Mouse (Mus musculus): ENCODE measurements around the gene Ift57. TPM values are rescaled to one million over a fixed set of nuclear protein-coding genes. Genes with fewer than 3 reads are reported as not detected.

The Ift57 gene
- total and polyA plus RNA-seq, 2 experiments from 2014 or later: 11.8 to 19.2 TPM

DNA sequence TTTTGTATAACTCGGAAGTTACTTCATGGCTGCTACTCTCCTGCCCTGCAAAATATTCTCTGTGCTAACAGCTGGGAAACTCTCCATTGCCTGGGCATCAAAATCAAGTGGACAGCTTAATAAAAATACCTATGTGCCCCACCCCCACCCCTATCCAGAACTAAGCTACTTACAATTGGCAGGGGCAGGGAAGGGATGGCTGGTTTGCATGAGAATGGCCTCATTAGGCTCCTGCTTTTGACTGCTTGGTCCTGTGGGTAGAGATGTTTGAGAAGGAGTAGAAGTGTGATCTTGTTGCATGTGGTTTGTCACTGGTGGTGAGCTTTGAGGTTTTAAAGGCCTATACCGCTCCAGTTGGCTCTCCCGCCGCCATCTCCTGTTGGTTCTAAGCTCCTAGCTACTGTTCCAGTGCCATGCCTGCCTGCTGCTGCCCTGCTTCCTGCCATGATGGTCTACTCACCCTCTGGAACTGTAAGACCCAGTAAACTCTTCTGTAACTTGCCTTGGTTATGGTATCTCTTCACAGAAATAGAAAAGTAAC, 69.5 kb downstream of the Ift57 start:
- Histone ChIP-seq H3K9me3 (replicated peaks; ENCODE audit: control insufficient read depth, low read length) (no peaks in the 10 kb centered on the region), H3K4me3 (ENCODE audit: low read depth, low read length) (no peak overlapping the region), H3K9ac (replicated peaks; ENCODE audit: low read depth, low read length) (no peak overlapping the region), H3K27me3 (ENCODE audit: control insufficient read depth, insufficient read depth, low read length) (no peaks in the 10 kb centered on the region), H3K36me3 (replicated peaks; ENCODE audit: control insufficient read depth, insufficient read depth, low read length) (no peaks in the 10 kb centered on the region), H3K27ac (ENCODE audit: low read depth) (no peak overlapping the region), H3K4me2 (ENCODE audit: low read depth, low read length) (no peak overlapping the region), H3K4me1 (ENCODE audit: control insufficient read depth, insufficient read depth) (no peaks in the 10 kb centered on the region)
- 85% methylated on average over 4 of the region's 4 CpGs for WGBS
- ATAC-seq (ENCODE audit: insufficient read depth, low read depth): no peak
- DNase-seq (ENCODE audit: low spot score): no peak
- TF ChIP-seq EP300 (IDR thresholded peaks at IDR 0.05; ENCODE audit: low read depth) (no peak), CTCF (IDR thresholded peaks at IDR 0.05; ENCODE audit: low read depth) (no peak)

DNA sequence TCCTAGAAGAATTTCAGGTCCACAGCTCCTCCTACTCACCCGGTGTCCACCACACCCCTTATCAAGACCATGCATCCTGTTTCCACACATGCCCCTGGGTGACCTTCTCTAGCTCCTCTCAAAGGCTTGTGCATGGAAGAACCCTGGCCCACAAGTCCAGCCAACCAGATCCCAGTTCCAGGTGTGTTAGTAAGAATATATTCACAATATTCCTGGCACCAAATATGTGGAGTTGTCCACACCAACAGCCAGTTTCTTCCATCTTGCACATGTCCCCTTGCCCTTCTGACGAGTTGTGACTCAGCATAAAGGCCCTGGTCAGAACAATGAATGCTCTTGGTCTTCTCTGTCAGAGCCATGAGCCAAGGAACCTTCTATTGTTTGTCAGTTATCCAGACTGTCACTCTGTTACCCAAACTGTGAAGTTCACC, 70.8 kb downstream of the Ift57 start:
- Histone ChIP-seq H3K27ac (ENCODE audit: low read depth) (no peak overlapping the region), H3K4me3 (ENCODE audit: low read depth, low read length) (no peak overlapping the region), H3K4me1 (ENCODE audit: control insufficient read depth, insufficient read depth) (no peaks in the 10 kb centered on the region), H3K36me3 (replicated peaks; ENCODE audit: control insufficient read depth, insufficient read depth, low read length) (no peaks in the 10 kb centered on the region), H3K9ac (replicated peaks; ENCODE audit: low read depth, low read length) (no peak overlapping the region), H3K27me3 (ENCODE audit: control insufficient read depth, insufficient read depth, low read length) (no peaks in the 10 kb centered on the region), H3K4me2 (ENCODE audit: low read depth, low read length) (no peak overlapping the region), H3K9me3 (replicated peaks; ENCODE audit: control insufficient read depth, low read length) (no peaks in the 10 kb centered on the region)
- 51% methylated on average over 2 of the region's 2 CpGs for WGBS
- TF ChIP-seq CTCF (IDR thresholded peaks at IDR 0.05; ENCODE audit: low read depth) (no peak), EP300 (IDR thresholded peaks at IDR 0.05; ENCODE audit: low read depth) (no peak)
- ATAC-seq (ENCODE audit: insufficient read depth, low read depth): no peak
- no peak for DNase-seq (ENCODE audit: low spot score)

DNA sequence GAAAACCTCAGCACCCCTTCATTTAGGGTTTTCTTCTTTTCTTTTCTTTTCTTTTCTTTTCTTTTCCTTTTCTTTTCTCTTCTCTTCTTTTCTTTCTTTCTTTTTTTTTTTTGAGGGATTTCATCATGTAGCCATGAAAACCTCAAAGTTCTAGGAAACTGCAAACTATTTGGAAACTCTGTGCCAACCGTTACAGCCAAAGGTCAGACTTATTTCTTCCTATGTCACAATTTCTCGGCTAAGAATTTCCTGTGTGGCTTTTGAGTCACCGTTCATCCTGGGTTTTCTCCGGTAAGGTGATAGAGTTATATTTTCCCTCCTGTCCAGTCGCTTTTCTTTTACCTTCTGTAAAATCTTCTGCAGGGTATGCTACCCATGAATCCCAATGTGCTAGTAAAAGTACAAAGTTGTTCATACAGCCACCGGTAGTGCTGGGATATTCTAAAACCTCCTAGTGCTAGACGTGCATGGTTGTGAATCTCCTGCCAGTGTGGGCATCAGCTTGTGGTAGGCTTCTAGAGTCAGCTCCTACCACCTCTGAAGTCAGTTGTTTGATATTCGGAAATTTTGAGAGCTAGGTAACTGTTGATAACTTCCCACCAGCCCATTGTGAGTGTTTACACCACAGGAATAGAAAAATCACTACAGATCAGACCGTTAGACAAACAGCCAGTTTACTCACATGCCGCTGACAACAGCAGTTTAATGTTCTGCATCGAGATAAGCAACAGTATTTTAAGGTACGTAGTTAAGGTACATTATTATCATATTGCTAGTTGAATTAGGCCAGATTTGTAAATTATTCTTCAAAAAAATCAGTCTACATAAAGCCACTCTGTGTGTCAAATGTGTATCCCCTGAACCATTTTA, 71.5 kb downstream of the Ift57 start:
- WGBS: 73% methylated on average over 12 of the region's 12 CpGs
- H3K27ac ChIP-seq (ENCODE audit: low read depth): no peak overlapping the region
- H3K27me3 ChIP-seq (ENCODE audit: control insufficient read depth, insufficient read depth, low read length): no peaks in the 10 kb centered on the region
- DNase-seq (ENCODE audit: low spot score) (no peak), ATAC-seq (ENCODE audit: insufficient read depth, low read depth) (no peak)
- H3K4me1 ChIP-seq (ENCODE audit: control insufficient read depth, insufficient read depth): no peaks in the 10 kb centered on the region
- no peaks in the 10 kb centered on the region for H3K9me3 ChIP-seq (replicated peaks; ENCODE audit: control insufficient read depth, low read length)
- H3K4me2 ChIP-seq (ENCODE audit: low read depth, low read length): no peak overlapping the region
- no peaks in the 10 kb centered on the region for H3K36me3 ChIP-seq (replicated peaks; ENCODE audit: control insufficient read depth, insufficient read depth, low read length)
- H3K4me3 ChIP-seq (ENCODE audit: low read depth, low read length): no peak overlapping the region
- no peak overlapping the region for H3K9ac ChIP-seq (replicated peaks; ENCODE audit: low read depth, low read length)
- TF ChIP-seq CTCF (IDR thresholded peaks at IDR 0.05; ENCODE audit: low read depth): no peak
- no peak for TF ChIP-seq EP300 (IDR thresholded peaks at IDR 0.05; ENCODE audit: low read depth)

DNA sequence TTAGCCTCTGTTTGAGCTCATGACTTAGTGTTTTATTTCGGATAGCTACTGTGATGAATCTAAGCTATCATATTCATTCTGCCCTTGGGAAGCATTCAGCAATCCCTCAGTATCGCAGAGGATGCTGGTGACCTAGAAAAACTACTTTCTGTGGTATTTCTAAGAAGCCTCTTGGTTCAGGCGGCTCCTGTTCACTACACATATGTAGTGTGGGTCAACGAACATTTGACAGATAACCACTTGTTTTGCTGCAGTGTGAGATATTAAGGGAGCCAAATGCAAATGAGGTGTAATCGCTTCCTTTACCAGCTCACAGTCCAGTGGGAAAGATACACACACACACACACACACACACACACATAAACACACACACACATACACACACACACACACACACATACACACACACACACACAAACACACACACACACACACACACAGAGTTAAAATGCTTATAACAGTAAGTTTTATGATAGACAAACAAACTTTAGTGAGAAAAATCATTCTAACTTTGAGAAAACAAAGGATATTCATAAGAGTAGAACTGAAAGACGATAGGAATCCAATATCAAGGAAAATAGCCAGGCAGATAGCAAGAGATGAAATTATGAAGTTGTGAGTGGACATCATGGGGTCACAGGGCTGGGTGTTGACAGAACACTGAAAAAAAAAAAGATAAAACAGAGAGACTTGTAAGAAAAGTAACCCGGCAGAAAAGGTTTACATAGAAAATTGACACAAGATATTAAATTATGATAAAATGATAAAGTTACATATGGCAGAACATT, 72.8 kb downstream of the Ift57 start:
- TF ChIP-seq CTCF (IDR thresholded peaks at IDR 0.05; ENCODE audit: low read depth) (no peak), EP300 (IDR thresholded peaks at IDR 0.05; ENCODE audit: low read depth) (no peak)
- no peaks in the 10 kb centered on the region for H3K9me3 ChIP-seq (replicated peaks; ENCODE audit: control insufficient read depth, low read length)

DNA sequence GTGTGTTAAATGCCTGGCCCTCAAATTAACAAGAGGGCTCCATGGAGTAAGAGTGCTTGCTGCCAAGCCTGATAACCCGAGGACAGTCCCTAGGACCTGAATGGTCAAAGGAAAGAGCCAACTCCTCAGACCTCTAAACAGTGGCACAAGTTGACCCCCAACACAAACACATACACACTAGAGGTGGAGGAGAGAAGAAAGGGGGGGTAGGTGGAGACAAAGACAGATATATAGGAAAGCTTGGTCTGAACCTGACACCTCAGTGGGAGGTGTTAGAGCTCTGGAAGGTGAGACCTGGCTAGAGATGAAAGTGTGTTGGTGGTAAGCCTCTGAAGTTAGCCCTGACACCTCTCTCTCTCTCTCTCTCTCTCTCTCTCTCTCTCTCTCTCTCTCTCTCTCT, 73.5 kb downstream of the Ift57 start:
- no peaks in the 10 kb centered on the region for H3K27me3 ChIP-seq (ENCODE audit: control insufficient read depth, insufficient read depth, low read length)
- no peaks in the 10 kb centered on the region for H3K4me1 ChIP-seq (ENCODE audit: control insufficient read depth, insufficient read depth)
- H3K36me3 ChIP-seq (replicated peaks; ENCODE audit: control insufficient read depth, insufficient read depth, low read length): no peaks in the 10 kb centered on the region
- no peaks in the 10 kb centered on the region for H3K9me3 ChIP-seq (replicated peaks; ENCODE audit: control insufficient read depth, low read length)
- no peak overlapping the region for H3K27ac ChIP-seq (ENCODE audit: low read depth)
- no peak overlapping the region for H3K4me2 ChIP-seq (ENCODE audit: low read depth, low read length)
- TF ChIP-seq EP300 (IDR thresholded peaks at IDR 0.05; ENCODE audit: low read depth): no peak
- no peak for TF ChIP-seq CTCF (IDR thresholded peaks at IDR 0.05; ENCODE audit: low read depth)
- H3K9ac ChIP-seq (replicated peaks; ENCODE audit: low read depth, low read length): no peak overlapping the region
- ATAC-seq (ENCODE audit: insufficient read depth, low read depth): no peak
- no peak overlapping the region for H3K4me3 ChIP-seq (ENCODE audit: low read depth, low read length)
- no peak for DNase-seq (ENCODE audit: low spot score)
- 33% methylated on average over 1 of the region's 1 CpGs for WGBS

More for the DNA sequence above, 72.8 kb downstream of the Ift57 start:
- WGBS: 67% methylated on average over 7 of the region's 7 CpGs
- H3K4me3 ChIP-seq (ENCODE audit: low read depth, low read length): no peak overlapping the region
- DNase-seq (ENCODE audit: low spot score) (no peak), ATAC-seq (ENCODE audit: insufficient read depth, low read depth) (no peak)
- H3K27ac ChIP-seq (ENCODE audit: low read depth): no peak overlapping the region
- H3K36me3 ChIP-seq (replicated peaks; ENCODE audit: control insufficient read depth, insufficient read depth, low read length): no peaks in the 10 kb centered on the region
- H3K4me1 ChIP-seq (ENCODE audit: control insufficient read depth, insufficient read depth): no peaks in the 10 kb centered on the region
- H3K4me2 ChIP-seq (ENCODE audit: low read depth, low read length): no peak overlapping the region
- H3K27me3 ChIP-seq (ENCODE audit: control insufficient read depth, insufficient read depth, low read length): no peaks in the 10 kb centered on the region
- no peak overlapping the region for H3K9ac ChIP-seq (replicated peaks; ENCODE audit: low read depth, low read length)

Data from heart, postnatal 0 days (tissue).